Mouse (Mus musculus) kidney, embryonic 16.5 days (tissue): Measurements from ENCODE around the gene Tmem51. TPM values are rescaled to one million over a fixed set of nuclear protein-coding genes. Genes with fewer than 3 reads are reported as not detected.

Experiments
- ATAC-seq: fragments of 200-750 bp; cut with Nextera tagmentation; 2 replicates; pipeline ENCODE4 v1.8.0; 2017; ENCODE audit warnings: moderate TSS enrichment; ENCODE audit not compliant: low FRiP score, low TSS enrichment
- H3K27ac ChIP-seq: fragments of 300-500 bp; sonication (generic); 2 replicates; pipeline ENCODE4 v1.5.1; 2014; ENCODE audit warnings: low read length
- H3K27me3 ChIP-seq: fragments of 300-500 bp; sonication (generic); 2 replicates; pipeline ENCODE4 v1.6.1; 2014; ENCODE audit warnings: low read length, control low read depth, mixed read lengths; ENCODE audit not compliant: insufficient read depth
- H3K36me3 ChIP-seq: fragments of 300-500 bp; sonication (generic); 2 replicates; pipeline ENCODE4 v1.6.1; 2014; ENCODE audit warnings: low read length, control low read depth, mixed read lengths; ENCODE audit not compliant: insufficient read depth
- H3K4me1 ChIP-seq: fragments of 300-500 bp; sonication (generic); 2 replicates; pipeline ENCODE4 v1.6.1; 2014; ENCODE audit warnings: low read length, control low read depth, mixed read lengths; ENCODE audit not compliant: insufficient read depth
- H3K4me2 ChIP-seq: fragments of 300-500 bp; sonication (generic); replicated peaks from 2 replicates; pipeline ENCODE4 v1.6.1; 2014; ENCODE audit warnings: low read depth, low read length
- H3K4me3 ChIP-seq: fragments of 300-500 bp; sonication (generic); 2 replicates; pipeline ENCODE4 v1.5.1; 2014; ENCODE audit warnings: mild to moderate bottlenecking, low read length
- H3K9ac ChIP-seq: fragments of 300-500 bp; sonication (generic); replicated peaks from 2 replicates; pipeline ENCODE4 v1.6.1; 2014; ENCODE audit warnings: low read length
- H3K9me3 ChIP-seq: fragments of 300-500 bp; sonication (generic); 2 replicates; pipeline ENCODE4 v1.6.1; 2016; ENCODE audit warnings: low read length, control low read depth
- WGBS: fragments of 180-500 bp; shearing (Covaris S2); extraction: QIAGEN DNeasy Blood & Tissue Kit; methylation state at CpG from one replicate; pipeline ENCODE4 v1.1.7; 2014; 5-methylcytosine and 5-hydroxymethylcytosine counted together
- polyA plus RNA-seq: library from polyadenylated mRNA; unstranded; fragments of >200 nt; fragmentation: Nextera tagmentation; extraction: Ambion mirVana; gene quantifications from 2 replicates; pipeline ENCODE4 v1.2.1, GENCODE M21; 2015

Gene Tmem51
- polyA plus RNA-seq, 1 experiment from 2014 or later = 41.6 TPM

- Histone ChIP-seq H3K27me3 (no peaks in the 10 kb centered on the region), H3K9ac (peak overlapping the region; percentile 85), H3K4me1 (peaks cover 30% of the 10 kb centered on the region), H3K4me3 (peak overlapping the region; percentile 79), H3K9me3 (no peaks in the 10 kb centered on the region), H3K27ac (no peak overlapping the region; the same call in 1 of the 2 replicates), H3K4me2 (peak overlapping the region; percentile 96), H3K36me3 (no peaks in the 10 kb centered on the region)
- 48% methylated on average over 6 of the region's 6 CpGs for WGBS
- ATAC-seq = no peak
Observed at GRCm38 (mm10) chr4:142083193-142083592, 911 bp downstream of the Tmem51 start.

GRCm38 (mm10) chr4:142082703-142083102, 1.4 kb downstream of the Tmem51 start:
- H3K27me3 ChIP-seq = no peaks in the 10 kb centered on the region
- H3K4me2 ChIP-seq = peak overlapping the region; percentile 96
- H3K36me3 ChIP-seq = no peaks in the 10 kb centered on the region
- H3K4me3 ChIP-seq = peak overlapping the region; percentile 79; the same call in 1 of the 2 replicates
- no peak overlapping the region for H3K9ac ChIP-seq
- ATAC-seq = no peak
- no peak overlapping the region for H3K27ac ChIP-seq
- no peaks in the 10 kb centered on the region for H3K9me3 ChIP-seq
- 71% methylated on average over 4 of the region's 4 CpGs for WGBS
- peaks cover 35% of the 10 kb centered on the region for H3K4me1 ChIP-seq

- peak overlapping the region; percentile 1 for H3K9ac ChIP-seq
Observed at GRCm38 (mm10) chr4:142081631-142082283, 2.3 kb downstream of the Tmem51 start.

GRCm38 (mm10) chr4:142080901-142081630, 3.0 kb downstream of the Tmem51 start:
- no peaks in the 10 kb centered on the region for H3K9me3 ChIP-seq
- 42% methylated on average over 18 of the region's 18 CpGs for WGBS
- no peaks in the 10 kb centered on the region for H3K27me3 ChIP-seq
- no peak for ATAC-seq
- no peak overlapping the region for H3K27ac ChIP-seq
- peaks cover 44% of the 10 kb centered on the region for H3K4me1 ChIP-seq
- H3K36me3 ChIP-seq = no peaks in the 10 kb centered on the region
- no peak overlapping the region for H3K4me3 ChIP-seq
- peak overlapping the region; percentile 96; the same call in 1 of the 2 replicates for H3K4me2 ChIP-seq
- no peak overlapping the region; the same call in 1 of the 2 replicates for H3K9ac ChIP-seq

More at GRCm38 (mm10) chr4:142081631-142082283, 2.3 kb downstream of the Tmem51 start:
- H3K4me1 ChIP-seq = peaks cover 44% of the 10 kb centered on the region
- ATAC-seq = no peak
- no peaks in the 10 kb centered on the region for H3K27me3 ChIP-seq
- H3K27ac ChIP-seq = peak overlapping the region; percentile 5; the same call in 1 of the 2 replicates
- no peak overlapping the region for H3K4me3 ChIP-seq
- 33% methylated on average over 13 of the region's 13 CpGs for WGBS
- no peaks in the 10 kb centered on the region for H3K36me3 ChIP-seq
- H3K4me2 ChIP-seq = peak overlapping the region; percentile 96; the same call in 1 of the 2 replicates
- no peaks in the 10 kb centered on the region for H3K9me3 ChIP-seq

GRCm38 (mm10) chr4:142080487-142080767, 3.7 kb downstream of the Tmem51 start:
- Histone ChIP-seq H3K9ac (no peak overlapping the region), H3K4me1 (peaks cover 44% of the 10 kb centered on the region), H3K9me3 (no peaks in the 10 kb centered on the region), H3K4me2 (no peak overlapping the region; the same call in 1 of the 2 replicates), H3K36me3 (no peaks in the 10 kb centered on the region), H3K4me3 (no peak overlapping the region), H3K27ac (no peak overlapping the region), H3K27me3 (no peaks in the 10 kb centered on the region)
- 70% methylated on average over 4 of the region's 4 CpGs for WGBS
- ATAC-seq = no peak

- Histone ChIP-seq H3K36me3 (no peaks in the 10 kb centered on the region), H3K27me3 (no peaks in the 10 kb centered on the region), H3K9ac (no peak overlapping the region), H3K4me1 (peaks cover 50% of the 10 kb centered on the region), H3K4me3 (no peak overlapping the region), H3K4me2 (no peak overlapping the region), H3K27ac (no peak overlapping the region), H3K9me3 (no peaks in the 10 kb centered on the region)
- 76% methylated on average over 14 of the region's 14 CpGs for WGBS
- no peak for ATAC-seq
Observed at GRCm38 (mm10) chr4:142079629-142080486, 4.2 kb downstream of the Tmem51 start.

- Histone ChIP-seq H3K27ac (peak overlapping the region; percentile 63; the same call in 1 of the 2 replicates), H3K36me3 (no peaks in the 10 kb centered on the region), H3K9ac (0 out of 2 replicates have a peak overlapping the region, but pooled peaks have one; percentile 18), H3K4me1 (peaks cover 43% of the 10 kb centered on the region), H3K27me3 (no peaks in the 10 kb centered on the region), H3K4me3 (peak overlapping the region; percentile 4; the same call in 1 of the 2 replicates), H3K4me2 (peak overlapping the region; percentile 26), H3K9me3 (no peaks in the 10 kb centered on the region)
- peak; percentile 36; the same call in 1 of the 2 replicates for ATAC-seq
- WGBS = 36% methylated on average over 18 of the region's 18 CpGs
Observed at GRCm38 (mm10) chr4:142077572-142078271, 6.4 kb downstream of the Tmem51 start.

- no peak overlapping the region for H3K4me2 ChIP-seq
- H3K9me3 ChIP-seq = no peaks in the 10 kb centered on the region
- WGBS = 67% methylated on average over 1 of the region's 1 CpGs
- H3K4me1 ChIP-seq = peaks cover 46% of the 10 kb centered on the region
- H3K36me3 ChIP-seq = no peaks in the 10 kb centered on the region
- H3K9ac ChIP-seq = no peak overlapping the region
- no peak overlapping the region for H3K4me3 ChIP-seq
- no peak for ATAC-seq
- H3K27me3 ChIP-seq = no peaks in the 10 kb centered on the region
- H3K27ac ChIP-seq = no peak overlapping the region
Observed at GRCm38 (mm10) chr4:142076883-142077282, 7.2 kb downstream of the Tmem51 start.

GRCm38 (mm10) chr4:142075931-142076330, 8.2 kb downstream of the Tmem51 start:
- Histone ChIP-seq H3K27me3 (no peaks in the 10 kb centered on the region), H3K9me3 (no peaks in the 10 kb centered on the region), H3K27ac (no peak overlapping the region), H3K4me2 (no peak overlapping the region), H3K4me3 (no peak overlapping the region), H3K4me1 (peaks cover 46% of the 10 kb centered on the region), H3K36me3 (no peaks in the 10 kb centered on the region), H3K9ac (no peak overlapping the region)
- WGBS = 81% methylated on average over 11 of the region's 11 CpGs
- no peak for ATAC-seq
